Mouse (Mus musculus): ENCODE measurements at regions not wholly inside any gene's neighbourhood (a gene's known extent, or its start where the extent isn't known, plus 50 kb on each side); places are given as distances from the start of the nearest gene placed in this dataset.
A peak's percentile ranks its signal among the peaks of the same experiment; 100 is the strongest.
"Not testable (repeated sequence)": the region's sequence is repeated elsewhere in the genome, so short reads cannot be mapped to it uniquely, and the experiment has no call there.

- not testable (repeated sequence) for ATAC-seq; H3K36me3 ChIP-seq (ENCODE audit: control insufficient read depth, insufficient read depth); H3K4me2 ChIP-seq (ENCODE audit: low read length); H3K9me3 ChIP-seq (ENCODE audit: control insufficient read depth, low read length); H3K4me1 ChIP-seq (replicated peaks; ENCODE audit: control insufficient read depth, insufficient read depth, low read length); H3K9ac ChIP-seq (replicated peaks; ENCODE audit: low read depth, low read length); H3K27ac ChIP-seq (ENCODE audit: low read length); H3K4me3 ChIP-seq (replicated peaks; ENCODE audit: low read length); H3K27me3 ChIP-seq (replicated peaks; ENCODE audit: control insufficient read depth, insufficient read depth, low read length)
- 61% methylated on average over 2 of the region's 2 CpGs for WGBS
These were observed 62.1 kb downstream of the Duxbl3 start for GRCm38 (mm10) chr14:26319821-26320220.

- no peaks in the 10 kb centered on the region for H3K27me3 ChIP-seq (replicated peaks; ENCODE audit: control insufficient read depth, insufficient read depth, low read length)
- no peaks in the 10 kb centered on the region for H3K4me1 ChIP-seq (replicated peaks; ENCODE audit: control insufficient read depth, insufficient read depth, low read length)
- no peak for ATAC-seq
- no peak overlapping the region for H3K4me2 ChIP-seq (ENCODE audit: low read length)
- H3K9me3 ChIP-seq (ENCODE audit: control insufficient read depth, low read length): no peaks in the 10 kb centered on the region
- no peak overlapping the region for H3K4me3 ChIP-seq (replicated peaks; ENCODE audit: low read length)
- H3K9ac ChIP-seq (replicated peaks; ENCODE audit: low read depth, low read length): no peak overlapping the region
- no peak overlapping the region for H3K27ac ChIP-seq (ENCODE audit: low read length)
- 97% methylated on average over 3 of the region's 3 CpGs for WGBS
- H3K36me3 ChIP-seq (ENCODE audit: control insufficient read depth, insufficient read depth): no peaks in the 10 kb centered on the region
These were observed 63.0 kb downstream of the Duxbl3 start for GRCm38 (mm10) chr14:26320736-26321135.

GRCm38 (mm10) chr14:26328562-26328961 is 70.8 kb downstream of the Duxbl3 start:
- Histone ChIP-seq H3K9ac (replicated peaks; ENCODE audit: low read depth, low read length) (no peak overlapping the region), H3K9me3 (ENCODE audit: control insufficient read depth, low read length) (no peaks in the 10 kb centered on the region), H3K4me2 (ENCODE audit: low read length) (no peak overlapping the region), H3K4me3 (replicated peaks; ENCODE audit: low read length) (no peak overlapping the region), H3K4me1 (replicated peaks; ENCODE audit: control insufficient read depth, insufficient read depth, low read length) (no peaks in the 10 kb centered on the region), H3K36me3 (ENCODE audit: control insufficient read depth, insufficient read depth) (no peaks in the 10 kb centered on the region), H3K27me3 (replicated peaks; ENCODE audit: control insufficient read depth, insufficient read depth, low read length) (no peaks in the 10 kb centered on the region), H3K27ac (ENCODE audit: low read length) (no peak overlapping the region)
- peak; percentile 36 for ATAC-seq
- 45% methylated on average over 6 of the region's 6 CpGs for WGBS

- no peak for ATAC-seq
- H3K4me1 ChIP-seq (replicated peaks; ENCODE audit: control insufficient read depth, insufficient read depth, low read length): no peaks in the 10 kb centered on the region
- no peaks in the 10 kb centered on the region for H3K27me3 ChIP-seq (replicated peaks; ENCODE audit: control insufficient read depth, insufficient read depth, low read length)
- no peaks in the 10 kb centered on the region for H3K36me3 ChIP-seq (ENCODE audit: control insufficient read depth, insufficient read depth)
- no peak overlapping the region for H3K4me3 ChIP-seq (replicated peaks; ENCODE audit: low read length)
- no peak overlapping the region for H3K4me2 ChIP-seq (ENCODE audit: low read length)
- 84% methylated on average over 5 of the region's 5 CpGs for WGBS
- H3K27ac ChIP-seq (ENCODE audit: low read length): no peak overlapping the region
- no peaks in the 10 kb centered on the region for H3K9me3 ChIP-seq (ENCODE audit: control insufficient read depth, low read length)
- H3K9ac ChIP-seq (replicated peaks; ENCODE audit: low read depth, low read length): no peak overlapping the region
These were observed 83.3 kb downstream of the Duxbl3 start for GRCm38 (mm10) chr14:26341111-26341510.

GRCm38 (mm10) chr14:26345227-26345626 is 87.5 kb downstream of the Duxbl3 start:
- no peak overlapping the region for H3K4me3 ChIP-seq (replicated peaks; ENCODE audit: low read length)
- H3K9ac ChIP-seq (replicated peaks; ENCODE audit: low read depth, low read length): no peak overlapping the region
- H3K36me3 ChIP-seq (ENCODE audit: control insufficient read depth, insufficient read depth): no peaks in the 10 kb centered on the region
- H3K27me3 ChIP-seq (replicated peaks; ENCODE audit: control insufficient read depth, insufficient read depth, low read length): no peaks in the 10 kb centered on the region
- WGBS: 77% methylated on average over 1 of the region's 1 CpGs
- no peaks in the 10 kb centered on the region for H3K9me3 ChIP-seq (ENCODE audit: control insufficient read depth, low read length)
- no peak for ATAC-seq
- H3K27ac ChIP-seq (ENCODE audit: low read length): no peak overlapping the region
- no peak overlapping the region for H3K4me2 ChIP-seq (ENCODE audit: low read length)
- no peaks in the 10 kb centered on the region for H3K4me1 ChIP-seq (replicated peaks; ENCODE audit: control insufficient read depth, insufficient read depth, low read length)

GRCm38 (mm10) chr14:26347296-26347695 is 89.5 kb downstream of the Duxbl3 start:
- Histone ChIP-seq H3K27me3 (replicated peaks; ENCODE audit: control insufficient read depth, insufficient read depth, low read length) (no peaks in the 10 kb centered on the region), H3K4me1 (replicated peaks; ENCODE audit: control insufficient read depth, insufficient read depth, low read length) (no peaks in the 10 kb centered on the region), H3K36me3 (ENCODE audit: control insufficient read depth, insufficient read depth) (no peaks in the 10 kb centered on the region), H3K27ac (ENCODE audit: low read length) (no peak overlapping the region), H3K9me3 (ENCODE audit: control insufficient read depth, low read length) (no peaks in the 10 kb centered on the region), H3K9ac (replicated peaks; ENCODE audit: low read depth, low read length) (no peak overlapping the region), H3K4me2 (ENCODE audit: low read length) (no peak overlapping the region), H3K4me3 (replicated peaks; ENCODE audit: low read length) (no peak overlapping the region)
- 95% methylated on average over 4 of the region's 4 CpGs for WGBS
- ATAC-seq: no peak

GRCm38 (mm10) chr14:26352927-26353326 is 95.2 kb downstream of the Duxbl3 start:
- no peaks in the 10 kb centered on the region for H3K27me3 ChIP-seq (replicated peaks; ENCODE audit: control insufficient read depth, insufficient read depth, low read length)
- no peak overlapping the region for H3K9ac ChIP-seq (replicated peaks; ENCODE audit: low read depth, low read length)
- H3K4me2 ChIP-seq (ENCODE audit: low read length): no peak overlapping the region
- H3K36me3 ChIP-seq (ENCODE audit: control insufficient read depth, insufficient read depth): no peaks in the 10 kb centered on the region
- H3K27ac ChIP-seq (ENCODE audit: low read length): no peak overlapping the region
- H3K4me3 ChIP-seq (replicated peaks; ENCODE audit: low read length): no peak overlapping the region
- H3K4me1 ChIP-seq (replicated peaks; ENCODE audit: control insufficient read depth, insufficient read depth, low read length): 0 out of 2 replicates have a peak, but pooled peaks cover 2% of the 10 kb centered on the region
- H3K9me3 ChIP-seq (ENCODE audit: control insufficient read depth, low read length): no peaks in the 10 kb centered on the region
- ATAC-seq: no peak
- WGBS: 48% methylated on average over 1 of the region's 1 CpGs

- H3K4me1 ChIP-seq (replicated peaks; ENCODE audit: control insufficient read depth, insufficient read depth, low read length): 0 out of 2 replicates have a peak, but pooled peaks cover 2% of the 10 kb centered on the region
- no peak overlapping the region for H3K27ac ChIP-seq (ENCODE audit: low read length)
- WGBS: 60% methylated on average over 6 of the region's 6 CpGs
- H3K27me3 ChIP-seq (replicated peaks; ENCODE audit: control insufficient read depth, insufficient read depth, low read length): no peaks in the 10 kb centered on the region
- no peaks in the 10 kb centered on the region for H3K9me3 ChIP-seq (ENCODE audit: control insufficient read depth, low read length)
- H3K4me2 ChIP-seq (ENCODE audit: low read length): no peak overlapping the region
- H3K9ac ChIP-seq (replicated peaks; ENCODE audit: low read depth, low read length): no peak overlapping the region
- no peak for ATAC-seq
- no peak overlapping the region for H3K4me3 ChIP-seq (replicated peaks; ENCODE audit: low read length)
- H3K36me3 ChIP-seq (ENCODE audit: control insufficient read depth, insufficient read depth): no peaks in the 10 kb centered on the region
These were observed 99.5 kb downstream of the Duxbl3 start for GRCm38 (mm10) chr14:26357242-26357641.

GRCm38 (mm10) chr14:26357996-26358395 is 100.2 kb downstream of the Duxbl3 start:
- no peak overlapping the region for H3K27ac ChIP-seq (ENCODE audit: low read length)
- 0 out of 2 replicates have a peak, but pooled peaks cover 2% of the 10 kb centered on the region for H3K4me1 ChIP-seq (replicated peaks; ENCODE audit: control insufficient read depth, insufficient read depth, low read length)
- no peaks in the 10 kb centered on the region for H3K27me3 ChIP-seq (replicated peaks; ENCODE audit: control insufficient read depth, insufficient read depth, low read length)
- ATAC-seq: no peak
- no peak overlapping the region for H3K4me3 ChIP-seq (replicated peaks; ENCODE audit: low read length)
- no peaks in the 10 kb centered on the region for H3K9me3 ChIP-seq (ENCODE audit: control insufficient read depth, low read length)
- no peak overlapping the region for H3K4me2 ChIP-seq (ENCODE audit: low read length)
- WGBS: 89% methylated on average over 8 of the region's 8 CpGs
- H3K36me3 ChIP-seq (ENCODE audit: control insufficient read depth, insufficient read depth): no peaks in the 10 kb centered on the region
- no peak overlapping the region for H3K9ac ChIP-seq (replicated peaks; ENCODE audit: low read depth, low read length)

- H3K27ac ChIP-seq (ENCODE audit: low read length): no peak overlapping the region
- H3K4me3 ChIP-seq (replicated peaks; ENCODE audit: low read length): no peak overlapping the region
- H3K27me3 ChIP-seq (replicated peaks; ENCODE audit: control insufficient read depth, insufficient read depth, low read length): no peaks in the 10 kb centered on the region
- no peak overlapping the region for H3K9ac ChIP-seq (replicated peaks; ENCODE audit: low read depth, low read length)
- H3K4me2 ChIP-seq (ENCODE audit: low read length): no peak overlapping the region
- 76% methylated on average over 4 of the region's 4 CpGs for WGBS
- H3K4me1 ChIP-seq (replicated peaks; ENCODE audit: control insufficient read depth, insufficient read depth, low read length): 0 out of 2 replicates have a peak, but pooled peaks cover 2% of the 10 kb centered on the region
- no peak for ATAC-seq
- H3K36me3 ChIP-seq (ENCODE audit: control insufficient read depth, insufficient read depth): no peaks in the 10 kb centered on the region
- no peaks in the 10 kb centered on the region for H3K9me3 ChIP-seq (ENCODE audit: control insufficient read depth, low read length)
These were observed 102.3 kb downstream of the Duxbl3 start for GRCm38 (mm10) chr14:26360071-26360470.

All from forebrain, embryonic 16.5 days (tissue).